Mouse (Mus musculus) lung, postnatal 0 days (tissue): ENCODE data around the gene Mdm2.

Experiments used
- CTCF ChIP-seq: IDR thresholded peaks from 2 replicates; pipeline ENCODE4 v1.5.1; 2016; ENCODE audit warnings: antibody characterized with exemption, mild to moderate bottlenecking
- EP300 ChIP-seq: IDR thresholded peaks from 2 replicates; pipeline ENCODE4 v1.6.1; 2016; ENCODE audit warnings: antibody characterized with exemption, mild to moderate bottlenecking, control low read depth

DNA sequence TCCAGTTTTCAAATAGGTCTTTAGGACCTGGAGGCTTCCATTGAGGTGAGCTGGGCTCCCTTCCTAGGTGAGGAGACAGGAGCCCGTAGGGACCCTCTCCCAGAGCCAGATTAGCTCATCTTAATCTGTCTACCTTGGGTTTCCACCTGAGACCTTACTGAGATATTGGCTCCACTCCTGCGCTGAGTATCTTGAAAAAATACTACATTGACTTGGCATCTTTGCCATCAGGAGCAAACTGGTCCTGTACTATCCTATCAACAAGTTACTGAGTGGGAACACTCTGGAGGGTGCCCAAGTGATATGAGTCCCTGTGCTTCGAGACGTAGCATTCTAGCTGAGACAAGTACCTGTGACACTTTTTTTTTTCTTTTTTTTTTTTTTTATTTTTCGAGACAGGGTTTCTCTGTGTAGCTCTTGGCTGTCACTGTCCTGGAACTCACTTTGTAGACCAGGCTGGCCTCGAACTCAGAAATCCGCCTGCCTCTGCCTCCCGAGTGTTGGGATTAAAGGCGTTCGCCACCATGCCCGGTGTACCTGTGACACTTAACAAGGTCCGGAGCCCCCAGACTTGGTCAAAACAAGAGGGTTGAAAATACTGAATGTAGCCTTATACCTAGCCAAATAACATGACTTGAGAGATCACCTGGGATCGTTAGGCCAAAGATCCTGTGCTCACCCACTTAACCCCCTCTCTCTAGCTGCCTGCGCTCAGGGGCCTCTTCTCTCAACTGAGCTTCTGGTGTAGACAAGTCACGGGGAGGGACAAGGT, 67.9 kb downstream of the Mdm2 start:
- no peak for TF ChIP-seq CTCF
- TF ChIP-seq EP300: no peak
